ENCODE assay signal across 9 mouse cellular contexts in genomic region chr1:171069508-171069907, GRCm38 (mm10). TPM values are rescaled to one million over a fixed set of nuclear protein-coding genes. Genes with fewer than 3 reads are reported as not detected.
A peak's percentile ranks its signal among the peaks of the same experiment; 100 is the strongest.
DNase-seq lines count a peak whose midpoint lies in the region; ATAC-seq and TF ChIP-seq lines count a peak whose summit lies in the region.
"Not testable (repeated sequence)": the region's sequence is repeated elsewhere in the genome, so short reads cannot be mapped to it uniquely, and the experiment has no call there.
"Had no signal": no experiment of that assay in that cellular context is flagged by ENCODE, and none has a peak within 500 bp of the region (broad histone marks: within the 10 kb centered on the region; RNA-seq: fewer than 3 reads in every experiment).

No protein-coding gene starts in this region.

- H3K4me3 ChIP-seq in forebrain, postnatal 0 days (ENCODE audit: low read depth, low read length); intestine, embryonic 14.5 days (ENCODE audit: low read depth, low read length); midbrain, postnatal 0 days (ENCODE audit: low read depth, low read length): not testable (repeated sequence)

- H3K36me3 ChIP-seq in forebrain, postnatal 0 days (ENCODE audit: insufficient read depth); intestine, embryonic 14.5 days (ENCODE audit: control insufficient read depth, insufficient read depth, low read length); midbrain, postnatal 0 days (ENCODE audit: insufficient read depth, low read length): not testable (repeated sequence)

- peak; percentile 27 for DNase-seq in MN1 (ENCODE audit: low spot score)
- DNase-seq in embryo, embryonic 10.5 days (ENCODE audit: low spot score) = peak; percentile 69
- peak; percentile 44 for DNase-seq in forebrain, postnatal 0 days
- DNase-seq in intestine, embryonic 14.5 days (ENCODE audit: low spot score) = peak; percentile 80
- DNase-seq in left cerebral cortex, postnatal 25 days (ENCODE audit: low spot score in 2 of 2) = peak; percentile 20 to 45
- peak; percentile 21 for DNase-seq in midbrain, postnatal 0 days (ENCODE audit: low spot score)
- DNase-seq in spleen, postnatal 36 days (ENCODE audit: low spot score in 2 of 2) = peak; percentile 16 to 23

- H3K4me1 ChIP-seq in forebrain, postnatal 0 days (ENCODE audit: insufficient read depth); intestine, embryonic 14.5 days (replicated peaks; ENCODE audit: control insufficient read depth, insufficient read depth, low read length); midbrain, postnatal 0 days (ENCODE audit: insufficient read depth, low read length): not testable (repeated sequence)

- H3K4me2 ChIP-seq in forebrain, postnatal 0 days (ENCODE audit: low read depth); intestine, embryonic 14.5 days (ENCODE audit: low read length); midbrain, postnatal 0 days (ENCODE audit: low read depth, low read length, poor library complexity, severe bottlenecking): not testable (repeated sequence)

- H3K9me3 ChIP-seq in forebrain, postnatal 0 days (ENCODE audit: low read length); intestine, embryonic 14.5 days (ENCODE audit: control insufficient read depth, low read length); midbrain, postnatal 0 days (ENCODE audit: low read length): not testable (repeated sequence)

- intact Hi-C loops in left cerebral cortex, postnatal 25 days (cut with DNase I) = not testable (repeated sequence)

- H3K27me3 ChIP-seq in forebrain, postnatal 0 days (ENCODE audit: insufficient read depth, low read length) = not testable (repeated sequence)
- H3K27me3 ChIP-seq in intestine, embryonic 14.5 days (replicated peaks; ENCODE audit: control insufficient read depth, insufficient read depth, low read length) = peaks cover 34% of the 10 kb centered on the region
- peaks cover 21% of the 10 kb centered on the region for H3K27me3 ChIP-seq in midbrain, postnatal 0 days (ENCODE audit: insufficient read depth, low read length)

- WGBS in forebrain, postnatal 0 days = 66% methylated on average over 3 of the region's 3 CpGs
- 62% methylated on average over 3 of the region's 3 CpGs for WGBS in intestine, embryonic 14.5 days
- 66% methylated on average over 3 of the region's 3 CpGs for WGBS in midbrain, postnatal 0 days

- TF ChIP-seq CTCF in forebrain, postnatal 0 days (IDR thresholded peaks at IDR 0.05; ENCODE audit: low read depth); midbrain, postnatal 0 days (IDR thresholded peaks at IDR 0.05): not testable (repeated sequence)

- ATAC-seq in forebrain, postnatal 0 days; intestine, embryonic 14.5 days (replicated peaks; ENCODE audit: low FRiP score, low TSS enrichment, low read depth); midbrain, postnatal 0 days (ENCODE audit: low FRiP score): not testable (repeated sequence)

- H3K27ac ChIP-seq in forebrain, postnatal 0 days (ENCODE audit: low read depth, low read length); intestine, embryonic 14.5 days (ENCODE audit: low read depth); midbrain, postnatal 0 days (ENCODE audit: low read depth, low read length): not testable (repeated sequence)

- not testable (repeated sequence) for H3K9ac ChIP-seq in forebrain, postnatal 0 days; intestine, embryonic 14.5 days (ENCODE audit: low read length); midbrain, postnatal 0 days (replicated peaks; ENCODE audit: low read length, poor library complexity, severe bottlenecking)

RNA-seq across cellular contexts. Expression of gene Fcgr3, which starts 4.8 kb away (rescaled TPM):
- 13.5 and 14.9 TPM in 2 replicates for total RNA-seq in forebrain, postnatal 0 days (2014; rRNA removed)
- 13.9 and 14.6 TPM in 2 replicates for polyA plus RNA-seq in forebrain, postnatal 0 days (2015; fragmentation: Nextera tagmentation; extraction: Ambion mirVana)
- 10.7 and 12.7 TPM in 2 replicates for polyA plus RNA-seq in intestine, embryonic 14.5 days (2014; fragmentation: Nextera tagmentation; extraction: Ambion mirVana)
- 10 to 100 TPM; 13.8 TPM for total RNA-seq in left cerebral cortex, postnatal 25 days (2021)
- total RNA-seq in midbrain, postnatal 0 days (2014; rRNA removed) = 18.1 and 19.8 TPM in 2 replicates
- polyA plus RNA-seq in midbrain, postnatal 0 days (2015; fragmentation: Nextera tagmentation; extraction: Ambion mirVana) = 12.8 and 14.2 TPM in 2 replicates

RNA-seq across cellular contexts. Expression of gene Cfap126, which starts 44.2 kb away (rescaled TPM):
- total RNA-seq in forebrain, postnatal 0 days (2014; rRNA removed) = 1.7 and 2.4 TPM in 2 replicates
- 11.7 and 13.7 TPM in 2 replicates for polyA plus RNA-seq in forebrain, postnatal 0 days (2015; fragmentation: Nextera tagmentation; extraction: Ambion mirVana)
- polyA plus RNA-seq in intestine, embryonic 14.5 days (2014; fragmentation: Nextera tagmentation; extraction: Ambion mirVana) = 1.5 and 2.1 TPM in 2 replicates
- total RNA-seq in left cerebral cortex, postnatal 25 days (2021) = under 1 TPM; 0.34 to 0.43 TPM
- total RNA-seq in midbrain, postnatal 0 days (2014; rRNA removed) = 0.38 and 1.5 TPM in 2 replicates
- polyA plus RNA-seq in midbrain, postnatal 0 days (2015; fragmentation: Nextera tagmentation; extraction: Ambion mirVana) = 6.0 and 8.1 TPM in 2 replicates

RNA-seq across cellular contexts. Expression of gene Fcgr4, which starts 50.8 kb away (rescaled TPM):
- total RNA-seq in forebrain, postnatal 0 days (2014; rRNA removed) = 0.76 TPM in 1 of 2 replicates, not detected in the other
- 0.44 and 0.67 TPM in 2 replicates for polyA plus RNA-seq in forebrain, postnatal 0 days (2015; fragmentation: Nextera tagmentation; extraction: Ambion mirVana)
- 1.0 and 1.1 TPM in 2 replicates for polyA plus RNA-seq in intestine, embryonic 14.5 days (2014; fragmentation: Nextera tagmentation; extraction: Ambion mirVana)
- total RNA-seq in left cerebral cortex, postnatal 25 days (2021) = not detected
- 0.57 TPM in 1 of 2 replicates, not detected in the other for total RNA-seq in midbrain, postnatal 0 days (2014; rRNA removed)
- 0.25 and 0.48 TPM in 2 replicates for polyA plus RNA-seq in midbrain, postnatal 0 days (2015; fragmentation: Nextera tagmentation; extraction: Ambion mirVana)
- total RNA-seq: gastrocnemius, postnatal 36 days; layer of hippocampus, adult 2 months had no signal

Comparison
In these comparisons a context has a peak if more than half of its experiments do, and no peak if none do; other contexts are left out.
1. DNase-seq: peak in every context shown above with its lines; median percentile 80 in intestine, embryonic 14.5 days; 69 in embryo, embryonic 10.5 days; 44 in forebrain, postnatal 0 days; 32 in left cerebral cortex, postnatal 25 days; 27 in MN1; 21 in midbrain, postnatal 0 days; 20 in spleen, postnatal 36 days.